Mouse (Mus musculus): ENCODE measurements around the gene Gimap5. TPM values are rescaled to one million over a fixed set of nuclear protein-coding genes. Genes with fewer than 3 reads are reported as not detected.

Gimap5 gene
- polyA plus RNA-seq, 1 experiment from 2014 or later = 1.7 TPM

DNA sequence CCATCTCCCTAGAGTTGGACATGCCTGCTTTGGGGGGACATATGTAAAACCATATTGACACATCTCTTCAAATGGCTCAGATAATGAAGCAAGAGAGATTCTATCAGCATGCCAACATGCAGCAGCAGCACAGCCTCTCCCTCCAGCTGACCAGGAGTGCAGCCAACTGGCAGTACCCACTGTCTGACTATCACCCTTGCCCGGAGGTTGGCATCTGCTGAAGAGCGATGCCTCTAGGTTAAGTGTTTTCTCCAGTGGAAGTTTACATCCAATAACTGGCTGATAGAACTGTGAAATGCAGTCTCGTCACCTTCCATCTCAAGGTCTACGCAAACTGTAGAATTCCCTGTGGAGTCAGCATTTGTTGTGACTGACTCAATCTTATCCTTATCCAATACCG lies 8.3 kb upstream of the Gimap5 start:
- Histone ChIP-seq H3K27ac (no peak overlapping the region), H3K27me3 (ENCODE audit: control insufficient read depth, insufficient read depth, low read length) (peaks cover 4% of the 10 kb centered on the region; the same call in 1 of the 2 replicates), H3K36me3 (replicated peaks; ENCODE audit: control insufficient read depth, insufficient read depth) (no peaks in the 10 kb centered on the region), H3K4me2 (replicated peaks) (no peak overlapping the region), H3K4me3 (replicated peaks; ENCODE audit: low read length) (no peak overlapping the region), H3K4me1 (replicated peaks; ENCODE audit: control insufficient read depth, insufficient read depth, low read length) (peaks cover 3% of the 10 kb centered on the region; the same call in 1 of the 2 replicates), H3K9ac (no peak overlapping the region), H3K9me3 (ENCODE audit: control insufficient read depth, low read length) (no peaks in the 10 kb centered on the region)
- ATAC-seq (ENCODE audit: low FRiP score) (no peak), DNase-seq (ENCODE audit: low spot score) (no peak)
- 94% methylated on average over 5 of the region's 5 CpGs for WGBS

DNA sequence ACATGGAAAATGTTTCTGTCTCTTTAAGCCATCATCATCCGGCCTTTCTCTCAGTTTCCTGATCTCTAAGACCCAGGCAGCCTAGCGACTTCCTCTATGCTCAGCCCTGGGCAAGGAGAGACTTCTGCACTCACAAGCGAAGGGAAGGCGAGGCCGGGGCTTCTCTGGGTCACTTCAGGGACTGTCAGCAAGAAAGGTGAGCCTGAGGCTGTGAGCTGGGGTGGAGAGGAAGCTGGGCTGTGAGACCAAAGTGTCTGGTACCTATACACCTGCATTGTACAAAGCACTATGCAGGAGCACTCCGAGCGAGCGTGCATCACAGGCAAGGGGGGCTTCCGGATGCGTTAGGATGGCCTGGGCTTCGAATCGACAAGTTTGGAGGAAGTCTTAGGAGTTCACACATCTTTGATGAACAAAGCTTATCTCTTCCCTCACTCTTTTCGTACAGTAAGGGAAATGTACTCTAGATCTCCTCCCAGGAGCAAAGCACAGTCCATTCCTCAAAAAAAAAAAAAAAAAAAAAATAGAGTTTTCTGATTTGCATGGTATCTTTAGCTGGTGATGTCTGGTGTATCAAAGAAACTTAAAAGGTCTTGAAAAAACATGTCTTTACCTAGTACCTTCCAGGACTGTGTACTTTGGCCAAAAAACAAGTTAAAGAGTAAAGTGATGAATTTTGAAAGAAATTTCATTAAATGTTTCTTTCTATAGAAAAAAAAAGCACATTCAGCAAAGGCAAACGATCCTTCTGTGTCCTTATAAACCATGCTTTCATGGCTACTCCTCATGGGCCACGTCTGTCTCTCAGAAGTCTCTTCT lies 6.8 kb upstream of the Gimap5 start, which contains the start of gene Gimap1:
Gene Gimap1, plus strand, starts transcription at position 94 of the 819 bp plus-strand sequence.
- Histone ChIP-seq H3K36me3 (replicated peaks; ENCODE audit: control insufficient read depth, insufficient read depth) (no peaks in the 10 kb centered on the region), H3K4me3 (replicated peaks; ENCODE audit: low read length) (no peak within 1 kb of the TSS), H3K4me1 (replicated peaks; ENCODE audit: control insufficient read depth, insufficient read depth, low read length) (peaks cover 8% of the 10 kb centered on the region; the same call in 1 of the 2 replicates), H3K27me3 (ENCODE audit: control insufficient read depth, insufficient read depth, low read length) (peaks cover 16% of the 10 kb centered on the region), H3K4me2 (replicated peaks) (no peak within 1 kb of the TSS), H3K9ac (no peak within 1 kb of the TSS), H3K9me3 (ENCODE audit: control insufficient read depth, low read length) (no peaks in the 10 kb centered on the region), H3K27ac (no peak within 1 kb of the TSS)
- ATAC-seq (ENCODE audit: low FRiP score) (no peak), DNase-seq (ENCODE audit: low spot score) (no peak)
- WGBS = 85% methylated on average over 15 of the region's 15 CpGs

DNA sequence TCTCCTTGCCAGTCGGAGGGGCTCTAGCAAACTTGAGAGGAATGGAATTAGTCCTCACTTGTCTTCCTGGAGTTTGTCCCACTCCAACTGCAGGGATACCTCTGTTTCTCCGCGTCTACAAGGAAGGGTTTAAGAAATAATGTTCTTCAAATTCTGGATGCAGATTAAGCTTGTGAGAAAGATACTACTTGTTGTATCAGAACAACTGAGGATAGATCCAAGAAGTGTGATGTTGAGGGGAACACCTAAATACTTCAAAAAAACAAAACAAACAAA lies 6.3 kb upstream of the Gimap5 start:
- no peaks in the 10 kb centered on the region for H3K9me3 ChIP-seq (ENCODE audit: control insufficient read depth, low read length)
- H3K9ac ChIP-seq = no peak overlapping the region
- no peak for DNase-seq (ENCODE audit: low spot score)
- no peak overlapping the region for H3K4me2 ChIP-seq (replicated peaks)
- H3K36me3 ChIP-seq (replicated peaks; ENCODE audit: control insufficient read depth, insufficient read depth) = no peaks in the 10 kb centered on the region
- no peak for ATAC-seq (ENCODE audit: low FRiP score)
- 87% methylated on average over 3 of the region's 3 CpGs for WGBS
- peaks cover 8% of the 10 kb centered on the region; the same call in 1 of the 2 replicates for H3K4me1 ChIP-seq (replicated peaks; ENCODE audit: control insufficient read depth, insufficient read depth, low read length)
- no peak overlapping the region for H3K27ac ChIP-seq
- no peak overlapping the region for H3K4me3 ChIP-seq (replicated peaks; ENCODE audit: low read length)
- H3K27me3 ChIP-seq (ENCODE audit: control insufficient read depth, insufficient read depth, low read length) = peaks cover 21% of the 10 kb centered on the region

- H3K27me3 ChIP-seq (ENCODE audit: control insufficient read depth, insufficient read depth, low read length) = peaks cover 21% of the 10 kb centered on the region
- no peaks in the 10 kb centered on the region for H3K9me3 ChIP-seq (ENCODE audit: control insufficient read depth, low read length)
- peaks cover 8% of the 10 kb centered on the region; the same call in 1 of the 2 replicates for H3K4me1 ChIP-seq (replicated peaks; ENCODE audit: control insufficient read depth, insufficient read depth, low read length)
- H3K4me3 ChIP-seq (replicated peaks; ENCODE audit: low read length) = no peak overlapping the region
- DNase-seq (ENCODE audit: low spot score) = no peak
- no peak for ATAC-seq (ENCODE audit: low FRiP score)
- no peak overlapping the region for H3K4me2 ChIP-seq (replicated peaks)
- 77% methylated on average over 3 of the region's 3 CpGs for WGBS
- H3K36me3 ChIP-seq (replicated peaks; ENCODE audit: control insufficient read depth, insufficient read depth) = no peaks in the 10 kb centered on the region
- no peak overlapping the region for H3K27ac ChIP-seq
- H3K9ac ChIP-seq = no peak overlapping the region
Measured at GRCm38 (mm10) chr6:48740501-48741169, 5.4 kb upstream of the Gimap5 start.

DNA sequence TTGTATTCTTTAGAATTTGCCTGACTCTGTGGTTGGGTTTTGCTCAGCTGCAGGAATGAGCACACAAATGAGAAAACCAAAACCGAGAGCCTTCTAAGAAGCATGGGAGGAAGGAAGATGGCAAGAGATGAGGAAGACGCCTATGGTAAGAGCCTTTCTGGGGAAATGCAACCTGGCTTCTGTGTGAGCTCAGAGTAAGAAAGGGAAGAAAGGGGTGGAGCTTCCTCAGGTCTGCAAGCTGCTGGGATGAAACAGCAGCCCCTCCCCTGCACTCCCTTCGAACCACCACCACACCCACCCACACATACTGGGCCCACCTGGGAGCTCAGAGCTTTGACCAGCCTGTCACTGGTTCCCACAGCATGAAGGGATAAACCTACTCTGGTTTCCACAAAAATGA lies 4.7 kb upstream of the Gimap5 start:
- no peaks in the 10 kb centered on the region for H3K36me3 ChIP-seq (replicated peaks; ENCODE audit: control insufficient read depth, insufficient read depth)
- H3K4me3 ChIP-seq (replicated peaks; ENCODE audit: low read length) = no peak overlapping the region
- no peak overlapping the region for H3K9ac ChIP-seq
- WGBS = 24% methylated on average over 3 of the region's 3 CpGs
- H3K27me3 ChIP-seq (ENCODE audit: control insufficient read depth, insufficient read depth, low read length) = peaks cover 21% of the 10 kb centered on the region
- H3K4me2 ChIP-seq (replicated peaks) = no peak overlapping the region
- DNase-seq (ENCODE audit: low spot score) = no peak
- H3K27ac ChIP-seq = no peak overlapping the region
- H3K9me3 ChIP-seq (ENCODE audit: control insufficient read depth, low read length) = no peaks in the 10 kb centered on the region
- H3K4me1 ChIP-seq (replicated peaks; ENCODE audit: control insufficient read depth, insufficient read depth, low read length) = peaks cover 8% of the 10 kb centered on the region; the same call in 1 of the 2 replicates
- no peak for ATAC-seq (ENCODE audit: low FRiP score)

GRCm38 (mm10) chr6:48741711-48742206 lies 4.2 kb upstream of the Gimap5 start:
- Histone ChIP-seq H3K4me3 (replicated peaks; ENCODE audit: low read length) (peak overlapping the region; percentile 53; the same call in 1 of the 2 replicates), H3K36me3 (replicated peaks; ENCODE audit: control insufficient read depth, insufficient read depth) (no peaks in the 10 kb centered on the region), H3K4me2 (replicated peaks) (peak overlapping the region; percentile 90), H3K9me3 (ENCODE audit: control insufficient read depth, low read length) (no peaks in the 10 kb centered on the region), H3K9ac (no peak overlapping the region; the same call in 1 of the 2 replicates), H3K27me3 (ENCODE audit: control insufficient read depth, insufficient read depth, low read length) (peaks cover 21% of the 10 kb centered on the region), H3K4me1 (replicated peaks; ENCODE audit: control insufficient read depth, insufficient read depth, low read length) (peaks cover 8% of the 10 kb centered on the region; the same call in 1 of the 2 replicates), H3K27ac (no peak overlapping the region)
- DNase-seq (ENCODE audit: low spot score) (no peak), ATAC-seq (ENCODE audit: low FRiP score) (peak; percentile 68; the same call in 1 of the 2 replicates)
- WGBS = 28% methylated on average over 9 of the region's 9 CpGs

- DNase-seq (ENCODE audit: low spot score) = peak; percentile 30
- H3K27me3 ChIP-seq (ENCODE audit: control insufficient read depth, insufficient read depth, low read length) = peaks cover 21% of the 10 kb centered on the region
- peak overlapping the region; percentile 72 for H3K9ac ChIP-seq
- H3K4me1 ChIP-seq (replicated peaks; ENCODE audit: control insufficient read depth, insufficient read depth, low read length) = peaks cover 8% of the 10 kb centered on the region; the same call in 1 of the 2 replicates
- no peaks in the 10 kb centered on the region for H3K36me3 ChIP-seq (replicated peaks; ENCODE audit: control insufficient read depth, insufficient read depth)
- peak overlapping the region; percentile 41; the same call in 1 of the 2 replicates for H3K27ac ChIP-seq
- H3K4me3 ChIP-seq (replicated peaks; ENCODE audit: low read length) = peak overlapping the region; percentile 53
- ATAC-seq (ENCODE audit: low FRiP score) = peak; percentile 76
- no peaks in the 10 kb centered on the region for H3K9me3 ChIP-seq (ENCODE audit: control insufficient read depth, low read length)
- 2% methylated on average over 52 of the region's 52 CpGs for WGBS
- peak overlapping the region; percentile 90 for H3K4me2 ChIP-seq (replicated peaks)
Measured at GRCm38 (mm10) chr6:48742422-48743351, 3.3 kb upstream of the Gimap5 start.

GRCm38 (mm10) chr6:48745490-48745889 lies 507 bp upstream of the Gimap5 start:
- DNase-seq (ENCODE audit: low spot score) (no peak), ATAC-seq (ENCODE audit: low FRiP score) (no peak)
- Histone ChIP-seq H3K9me3 (ENCODE audit: control insufficient read depth, low read length) (no peaks in the 10 kb centered on the region), H3K9ac (no peak overlapping the region), H3K27me3 (ENCODE audit: control insufficient read depth, insufficient read depth, low read length) (peaks cover 21% of the 10 kb centered on the region), H3K4me3 (replicated peaks; ENCODE audit: low read length) (no peak overlapping the region), H3K36me3 (replicated peaks; ENCODE audit: control insufficient read depth, insufficient read depth) (no peaks in the 10 kb centered on the region), H3K4me1 (replicated peaks; ENCODE audit: control insufficient read depth, insufficient read depth, low read length) (peaks cover 8% of the 10 kb centered on the region; the same call in 1 of the 2 replicates), H3K4me2 (replicated peaks) (no peak overlapping the region), H3K27ac (no peak overlapping the region)
- WGBS = 59% methylated on average over 2 of the region's 2 CpGs

All from hindbrain, embryonic 14.5 days (tissue).